Mouse (Mus musculus) kidney, postnatal 0 days (tissue): ENCODE results near the gene Get4. TPM values are rescaled to one million over a fixed set of nuclear protein-coding genes. Genes with fewer than 3 reads are reported as not detected.
A peak's percentile ranks its signal among the peaks of the same experiment; 100 is the strongest.

Source experiments
- ATAC-seq: fragments of 200-750 bp; cut with Nextera tagmentation; replicated peaks from 2 replicates; pipeline ENCODE4 v1.8.0; 2017; ENCODE audit warnings: low read depth, moderate number of reproducible peaks, moderate TSS enrichment, moderate library complexity; ENCODE audit not compliant: low FRiP score
- DNase-seq: peaks from one replicate; pipeline ENCODE4 v3.0.0-alpha.2; 2016; ENCODE audit warnings: low spot score
- H3K27ac ChIP-seq: fragments of 300-500 bp; sonication (generic); 2 replicates; pipeline ENCODE4 v1.5.1; 2014; ENCODE audit warnings: mild to moderate bottlenecking
- H3K27me3 ChIP-seq: fragments of 300-500 bp; sonication (generic); 2 replicates; pipeline ENCODE4 v1.6.1; 2014; ENCODE audit warnings: low read length, mixed read lengths; ENCODE audit not compliant: insufficient read depth
- H3K36me3 ChIP-seq: fragments of 300-500 bp; sonication (generic); 2 replicates; pipeline ENCODE4 v1.6.1; 2014; ENCODE audit warnings: low read length, mixed read lengths; ENCODE audit not compliant: insufficient read depth
- H3K4me1 ChIP-seq: fragments of 300-500 bp; sonication (generic); replicated peaks from 2 replicates; pipeline ENCODE4 v1.6.1; 2014; ENCODE audit warnings: antibody characterized with exemption, low read length, mixed read lengths; ENCODE audit not compliant: insufficient read depth
- H3K4me2 ChIP-seq: fragments of 300-500 bp; sonication (generic); 2 replicates; pipeline ENCODE4 v1.6.1; 2014; ENCODE audit warnings: mild to moderate bottlenecking, low read length, moderate library complexity, mixed read lengths
- H3K4me3 ChIP-seq: fragments of 300-500 bp; sonication (generic); replicated peaks from 2 replicates; pipeline ENCODE4 v1.5.1; 2014; ENCODE audit warnings: low read depth, low read length
- H3K9ac ChIP-seq: fragments of 300-500 bp; sonication (generic); 2 replicates; pipeline ENCODE4 v1.6.1; 2014; ENCODE audit warnings: low read depth, low read length
- H3K9me3 ChIP-seq: fragments of 300-500 bp; sonication (generic); replicated peaks from 2 replicates; pipeline ENCODE4 v1.6.1; 2016; ENCODE audit warnings: low read length, inconsistent platforms, mixed read lengths
- CTCF ChIP-seq: IDR thresholded peaks from 2 replicates; pipeline ENCODE4 v1.5.1; 2016; ENCODE audit warnings: antibody characterized with exemption, low read depth, mild to moderate bottlenecking, moderate library complexity
- WGBS: fragments of 180-500 bp; shearing (Covaris S2); extraction: QIAGEN DNeasy Blood & Tissue Kit; methylation state at CpG from one replicate; pipeline ENCODE4 v1.1.7; 2014; 5-methylcytosine and 5-hydroxymethylcytosine counted together
- polyA plus RNA-seq: library from polyadenylated mRNA; unstranded; fragments of >200 nt; fragmentation: Nextera tagmentation; extraction: Ambion mirVana; gene quantifications from 2 replicates; pipeline ENCODE4 v1.2.1, GENCODE M21; 2015

Get4 gene
- polyA plus RNA-seq, 1 experiment from 2014 or later = 152 TPM

- Histone ChIP-seq H3K36me3 (peaks cover 27% of the 10 kb centered on the region), H3K27ac (peak overlapping the region; percentile 32; the same call in 1 of the 2 replicates), H3K4me1 (peaks cover 22% of the 10 kb centered on the region), H3K27me3 (no peaks in the 10 kb centered on the region), H3K9me3 (no peaks in the 10 kb centered on the region), H3K9ac (peak overlapping the region; percentile 70), H3K4me3 (peak overlapping the region; percentile 33), H3K4me2 (peak overlapping the region; percentile 62)
- WGBS = under 1% methylated on average over 8 of the region's 8 CpGs
- DNase-seq (peak; percentile 35), ATAC-seq (peak; percentile 50)
- TF ChIP-seq CTCF = peak; percentile 39; the same call in 1 of the 2 replicates
Measured at GRCm38 (mm10) chr5:139251736-139252080, 416 bp upstream of the Get4 start.

- H3K9me3 ChIP-seq = no peaks in the 10 kb centered on the region
- DNase-seq (no peak), ATAC-seq (peak; percentile 3; the same call in 1 of the 2 replicates)
- peak overlapping the region; percentile 79 for H3K27ac ChIP-seq
- H3K36me3 ChIP-seq = peaks cover 15% of the 10 kb centered on the region
- H3K4me2 ChIP-seq = peak overlapping the region; percentile 71
- WGBS = under 1% methylated on average over 7 of the region's 7 CpGs
- H3K27me3 ChIP-seq = no peaks in the 10 kb centered on the region
- H3K4me1 ChIP-seq = peaks cover 22% of the 10 kb centered on the region
- peak overlapping the region; percentile 55 for H3K4me3 ChIP-seq
- peak overlapping the region; percentile 67 for H3K9ac ChIP-seq
- no peak; the same call in 1 of the 2 replicates for TF ChIP-seq CTCF
Measured at GRCm38 (mm10) chr5:139252910-139253245, 754 bp downstream of the Get4 start.

- Histone ChIP-seq H3K9me3 (no peaks in the 10 kb centered on the region), H3K27me3 (no peaks in the 10 kb centered on the region), H3K4me2 (peak overlapping the region; percentile 71), H3K4me3 (peak overlapping the region; percentile 55), H3K36me3 (0 out of 2 replicates have a peak, but pooled peaks cover 10% of the 10 kb centered on the region), H3K27ac (peak overlapping the region; percentile 79), H3K4me1 (peaks cover 23% of the 10 kb centered on the region), H3K9ac (peak overlapping the region; percentile 67)
- ATAC-seq = no peak
- peak; percentile 40 for DNase-seq
- TF ChIP-seq CTCF = no peak
- WGBS = 1% methylated on average over 6 of the region's 6 CpGs
Measured at GRCm38 (mm10) chr5:139253301-139253741, 1.2 kb downstream of the Get4 start.

GRCm38 (mm10) chr5:139254938-139255337, 2.8 kb downstream of the Get4 start:
- H3K9ac ChIP-seq = no peak overlapping the region
- ATAC-seq (no peak), DNase-seq (no peak)
- H3K27me3 ChIP-seq = no peaks in the 10 kb centered on the region
- WGBS = 86% methylated on average over 6 of the region's 6 CpGs
- H3K9me3 ChIP-seq = no peaks in the 10 kb centered on the region
- peaks cover 27% of the 10 kb centered on the region for H3K4me1 ChIP-seq
- no peak overlapping the region for H3K4me3 ChIP-seq
- H3K27ac ChIP-seq = no peak overlapping the region
- 0 out of 2 replicates have a peak, but pooled peaks cover under 1% of the 10 kb centered on the region for H3K36me3 ChIP-seq
- TF ChIP-seq CTCF = peak; percentile 15; the same call in 1 of the 2 replicates
- no peak overlapping the region for H3K4me2 ChIP-seq

GRCm38 (mm10) chr5:139255777-139256176, 3.7 kb downstream of the Get4 start:
- Histone ChIP-seq H3K9me3 (no peaks in the 10 kb centered on the region), H3K36me3 (peaks cover 9% of the 10 kb centered on the region; the same call in 1 of the 2 replicates), H3K27ac (no peak overlapping the region), H3K4me2 (no peak overlapping the region), H3K9ac (no peak overlapping the region), H3K27me3 (no peaks in the 10 kb centered on the region), H3K4me1 (peaks cover 27% of the 10 kb centered on the region), H3K4me3 (no peak overlapping the region)
- no peak for DNase-seq
- TF ChIP-seq CTCF = no peak
- WGBS = 90% methylated on average over 6 of the region's 6 CpGs
- ATAC-seq = no peak

- peaks cover 27% of the 10 kb centered on the region for H3K4me1 ChIP-seq
- ATAC-seq = no peak
Measured at GRCm38 (mm10) chr5:139256211-139256765, 4.2 kb downstream of the Get4 start.

GRCm38 (mm10) chr5:139257265-139257664, 5.1 kb downstream of the Get4 start:
- no peak overlapping the region for H3K4me2 ChIP-seq
- no peak for ATAC-seq
- WGBS = 95% methylated on average over 1 of the region's 1 CpGs
- H3K9me3 ChIP-seq = no peaks in the 10 kb centered on the region
- H3K36me3 ChIP-seq = peaks cover 15% of the 10 kb centered on the region; the same call in 1 of the 2 replicates
- H3K4me3 ChIP-seq = no peak overlapping the region
- H3K9ac ChIP-seq = no peak overlapping the region
- H3K4me1 ChIP-seq = peaks cover 27% of the 10 kb centered on the region
- H3K27ac ChIP-seq = peak overlapping the region; percentile 44; the same call in 1 of the 2 replicates
- no peaks in the 10 kb centered on the region for H3K27me3 ChIP-seq
- TF ChIP-seq CTCF = no peak
- no peak for DNase-seq

More at GRCm38 (mm10) chr5:139256211-139256765, 4.2 kb downstream of the Get4 start:
- Histone ChIP-seq H3K27ac (no peak overlapping the region), H3K36me3 (peaks cover 14% of the 10 kb centered on the region; the same call in 1 of the 2 replicates), H3K4me2 (no peak overlapping the region), H3K9me3 (no peaks in the 10 kb centered on the region), H3K27me3 (no peaks in the 10 kb centered on the region), H3K9ac (no peak overlapping the region), H3K4me3 (no peak overlapping the region)
- DNase-seq = no peak
- 48% methylated on average over 3 of the region's 3 CpGs for WGBS
- no peak for TF ChIP-seq CTCF
